Mouse (Mus musculus) lung, postnatal 25 days (tissue): ENCODE measurements around the gene Tas2r104.

Source experiments
- DNase-seq: peaks from one replicate; pipeline ENCODE4 v3.0.0; 2022; ENCODE audit warnings: low spot score

Tas2r104 gene

DNA sequence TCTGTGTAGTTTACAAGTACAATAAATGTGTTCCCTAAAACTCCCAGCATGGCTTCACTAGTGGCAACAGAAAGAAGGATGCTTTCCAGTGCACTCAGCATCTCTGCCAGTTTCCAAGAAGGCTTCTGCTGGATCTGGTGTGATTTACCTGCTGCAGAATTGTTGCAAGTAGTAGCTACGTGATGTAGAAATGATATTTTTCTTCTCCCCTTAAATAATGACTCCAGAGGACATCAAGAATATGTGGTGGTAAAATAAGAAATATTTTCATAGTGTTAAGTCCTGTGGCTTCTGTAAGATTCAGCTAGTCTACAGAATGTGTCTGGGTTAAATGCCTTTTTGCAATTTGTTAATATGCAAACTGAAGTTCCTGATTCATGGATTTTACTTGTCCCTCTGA is at the start of gene Tas2r104:
Tas2r104 (minus strand) TSS at position 101 of the 400 bp plus-strand sequence.
- DNase-seq = no peak

DNA sequence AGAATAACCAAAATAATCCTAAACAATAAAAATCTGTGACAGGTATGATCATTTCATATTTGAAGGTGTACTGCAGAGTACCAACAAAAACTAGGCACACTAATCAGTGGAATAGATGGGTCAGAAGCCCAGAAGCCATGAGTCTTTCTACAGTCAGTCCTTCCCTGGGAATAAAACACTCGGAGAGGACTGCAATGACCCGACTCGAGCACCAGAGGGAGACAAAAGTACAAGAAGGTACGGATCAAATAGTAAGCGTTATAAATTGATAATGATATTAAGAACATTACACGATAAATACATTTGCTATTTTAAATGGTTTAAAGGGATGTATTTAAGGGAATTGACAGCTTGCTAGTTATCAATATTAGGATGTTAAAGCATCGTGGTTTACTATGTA is 27.3 kb upstream of the Tas2r104 start:
- no peak for DNase-seq

GRCm38 (mm10) chr6:131689963-131690362 is 4.4 kb upstream of the Tas2r104 start, which contains the start of gene Tas2r114:
Gene Tas2r114, minus strand, starts transcription at chr6:131690063.
- DNase-seq = no peak

- DNase-seq = no peak
These were observed 1.9 kb upstream of the Tas2r104 start, which contains the start of gene Tas2r105 for GRCm38 (mm10) chr6:131687395-131687794. Gene Tas2r105, minus strand, starts transcription at chr6:131687495.

DNA sequence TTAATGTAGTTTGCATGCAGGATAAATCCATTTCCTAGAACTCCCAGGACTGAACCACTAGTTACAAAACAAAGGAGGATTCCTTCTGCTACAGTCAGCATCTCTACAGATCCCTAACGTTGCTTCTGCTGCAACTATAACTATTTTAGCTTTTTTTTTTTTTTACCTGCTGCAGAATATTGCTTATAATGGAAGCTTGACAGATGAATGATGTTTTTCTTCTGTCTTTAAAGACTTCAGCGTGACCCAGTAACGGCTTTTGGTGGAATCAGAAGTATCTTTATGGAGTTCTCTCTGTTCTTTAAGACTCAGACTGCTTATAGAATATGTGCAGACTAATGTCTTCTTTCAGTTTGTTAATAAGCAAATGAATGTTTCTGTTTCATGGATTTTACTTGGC is 6.8 kb downstream of the Tas2r104 start, which contains the start of gene Tas2r106:
Tas2r106 (minus strand) TSS at position 101 of the 400 bp plus-strand sequence.
- no peak for DNase-seq

GRCm38 (mm10) chr6:131660049-131660448 is 25.5 kb downstream of the Tas2r104 start, which contains the start of gene Tas2r107:
Gene Tas2r107, minus strand, starts transcription at chr6:131660149.
- no peak for DNase-seq
